Mouse (Mus musculus) limb, embryonic 14.5 days (tissue): ENCODE measurements at regions not wholly inside any gene's neighbourhood (a gene's known extent, or its start where the extent isn't known, plus 50 kb on each side); places are given as distances from the start of the nearest gene placed in this dataset.

ENCODE experiments used
- ATAC-seq: fragments of 200-750 bp; cut with Nextera tagmentation; 2 replicates; pipeline ENCODE4 v1.8.0; 2017; ENCODE audit warnings: low read depth, moderate number of reproducible peaks, moderate TSS enrichment; ENCODE audit not compliant: low FRiP score
- DNase-seq: peaks from one replicate; pipeline ENCODE4 v3.0.0-alpha.2; 2015; ENCODE audit warnings: low spot score
- H3K27ac ChIP-seq: fragments of 300-500 bp; sonication (generic); replicated peaks from 2 replicates; pipeline ENCODE4 v1.5.1; 2014; ENCODE audit warnings: low read depth, mild to moderate bottlenecking, low read length, moderate library complexity, mixed read lengths
- H3K27me3 ChIP-seq: fragments of 300-500 bp; sonication (generic); 2 replicates; pipeline ENCODE4 v1.6.1; 2014; ENCODE audit warnings: low read length, mixed read lengths; ENCODE audit not compliant: control insufficient read depth, insufficient read depth
- H3K36me3 ChIP-seq: fragments of 300-500 bp; sonication (generic); 2 replicates; pipeline ENCODE4 v1.6.1; 2014; ENCODE audit warnings: mild to moderate bottlenecking, low read length, moderate library complexity, mixed read lengths; ENCODE audit not compliant: control insufficient read depth, insufficient read depth
- H3K4me1 ChIP-seq: fragments of 300-500 bp; sonication (generic); 2 replicates; pipeline ENCODE4 v1.6.1; 2014; ENCODE audit warnings: antibody characterized with exemption, low read length, mixed read lengths; ENCODE audit not compliant: control insufficient read depth, insufficient read depth
- H3K4me2 ChIP-seq: fragments of 300-500 bp; sonication (generic); replicated peaks from 2 replicates; pipeline ENCODE4 v1.6.1; 2014; ENCODE audit warnings: low read depth, mild to moderate bottlenecking, low read length, moderate library complexity; ENCODE audit not compliant: severe bottlenecking
- H3K4me3 ChIP-seq: fragments of 300-500 bp; sonication (generic); replicated peaks from 2 replicates; pipeline ENCODE4 v1.5.1; 2014; ENCODE audit warnings: low read length
- H3K9ac ChIP-seq: fragments of 300-500 bp; sonication (generic); 2 replicates; pipeline ENCODE4 v1.6.1; 2014; ENCODE audit warnings: mild to moderate bottlenecking, low read depth, low read length, moderate library complexity; ENCODE audit not compliant: severe bottlenecking
- H3K9me3 ChIP-seq: fragments of 300-500 bp; sonication (generic); 2 replicates; pipeline ENCODE4 v1.6.1; 2016; ENCODE audit warnings: low read length; ENCODE audit not compliant: control insufficient read depth
- POLR2A ChIP-seq: fragments of 200-500 bp; IDR thresholded peaks from 2 replicates; pipeline ENCODE4 v1.8.0; 2012; ENCODE audit warnings: inconsistent platforms, mild to moderate bottlenecking, moderate library complexity, borderline replicate concordance; ENCODE audit not compliant: insufficient read depth, insufficient read length; ENCODE audit errors: extremely low read depth
- WGBS: fragments of 180-500 bp; shearing (Covaris S2); extraction: QIAGEN DNeasy Blood & Tissue Kit; methylation state at CpG from one replicate; pipeline ENCODE4 v1.1.7; 2014; 5-methylcytosine and 5-hydroxymethylcytosine counted together

DNA sequence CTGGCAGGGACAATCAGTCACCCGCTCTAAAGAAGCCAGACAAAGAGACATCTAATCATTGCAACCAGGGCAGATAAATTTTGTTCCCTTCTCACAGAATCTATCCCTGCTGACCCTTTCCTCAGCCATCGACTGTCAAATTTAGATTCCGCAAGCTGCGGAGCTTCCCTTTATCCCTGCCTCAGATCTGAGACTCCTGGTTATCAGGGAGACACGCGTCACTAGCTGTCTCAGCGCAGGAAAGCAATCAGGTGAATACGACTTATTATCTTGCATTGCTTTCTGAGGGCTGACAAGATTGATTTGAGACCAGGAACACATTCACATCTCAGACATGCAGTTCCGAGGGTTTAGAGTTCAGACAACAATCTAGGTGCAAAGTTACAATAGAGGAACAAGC lies 618.3 kb downstream of the Nedd1 start:
- no peak for DNase-seq
- 78% methylated on average over 9 of the region's 9 CpGs for WGBS
- Histone ChIP-seq H3K4me2 (no peak overlapping the region), H3K36me3 (no peaks in the 10 kb centered on the region), H3K9ac (no peak overlapping the region), H3K27ac (no peak overlapping the region), H3K4me3 (no peak overlapping the region), H3K9me3 (no peaks in the 10 kb centered on the region), H3K4me1 (no peaks in the 10 kb centered on the region), H3K27me3 (no peaks in the 10 kb centered on the region)
- no peak for TF ChIP-seq POLR2A
- ATAC-seq = no peak

DNA sequence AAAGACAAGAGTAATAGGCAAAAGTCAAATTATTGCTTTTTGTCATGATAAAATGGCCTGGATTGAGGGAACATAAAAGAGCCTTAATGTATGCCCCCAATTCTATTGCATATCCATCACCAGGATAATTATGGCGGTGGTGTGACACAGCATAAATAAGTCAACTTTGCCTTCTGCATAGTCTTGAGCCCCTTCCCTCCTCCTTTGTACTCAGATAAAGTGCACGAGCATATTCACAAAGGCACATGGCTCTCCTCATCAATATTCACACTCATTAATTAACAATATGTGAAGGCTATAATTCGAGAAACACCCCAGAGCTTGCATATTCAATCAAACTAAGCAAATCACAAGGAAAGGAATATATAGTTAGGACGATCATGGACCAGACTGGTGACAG lies 619.5 kb downstream of the Nedd1 start:
- H3K36me3 ChIP-seq = no peaks in the 10 kb centered on the region
- DNase-seq = no peak
- no peaks in the 10 kb centered on the region for H3K9me3 ChIP-seq
- no peaks in the 10 kb centered on the region for H3K27me3 ChIP-seq
- H3K27ac ChIP-seq = no peak overlapping the region
- WGBS = 77% methylated on average over 4 of the region's 4 CpGs
- no peaks in the 10 kb centered on the region for H3K4me1 ChIP-seq
- TF ChIP-seq POLR2A = no peak
- no peak for ATAC-seq
- no peak overlapping the region for H3K4me2 ChIP-seq
- no peak overlapping the region for H3K9ac ChIP-seq
- no peak overlapping the region for H3K4me3 ChIP-seq

DNA sequence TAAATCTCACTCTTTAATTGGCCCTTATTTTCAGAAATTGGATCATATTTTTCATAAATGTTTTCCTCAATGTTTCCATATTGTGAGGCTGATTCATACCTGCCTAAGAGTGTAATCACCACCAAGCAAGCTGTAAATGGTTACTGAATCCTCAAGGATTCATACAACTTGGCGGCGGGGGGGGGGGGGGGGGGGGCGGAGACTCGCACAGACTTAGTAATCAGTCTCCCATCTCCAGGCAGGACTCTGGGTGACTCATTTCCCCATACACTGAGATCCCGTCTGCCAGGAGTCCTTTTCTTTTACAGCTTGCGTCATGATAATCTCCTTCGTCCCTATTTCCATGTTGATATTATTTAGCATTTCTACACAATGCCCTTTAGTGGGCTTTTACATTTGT lies 624.7 kb downstream of the Nedd1 start:
- H3K4me2 ChIP-seq = no peak overlapping the region
- 30% methylated on average over 7 of the region's 7 CpGs for WGBS
- no peaks in the 10 kb centered on the region for H3K9me3 ChIP-seq
- H3K36me3 ChIP-seq = no peaks in the 10 kb centered on the region
- DNase-seq (no peak), ATAC-seq (no peak)
- no peak overlapping the region for H3K27ac ChIP-seq
- H3K9ac ChIP-seq = no peak overlapping the region
- no peak for TF ChIP-seq POLR2A
- H3K4me3 ChIP-seq = no peak overlapping the region
- no peaks in the 10 kb centered on the region for H3K27me3 ChIP-seq
- no peaks in the 10 kb centered on the region for H3K4me1 ChIP-seq

DNA sequence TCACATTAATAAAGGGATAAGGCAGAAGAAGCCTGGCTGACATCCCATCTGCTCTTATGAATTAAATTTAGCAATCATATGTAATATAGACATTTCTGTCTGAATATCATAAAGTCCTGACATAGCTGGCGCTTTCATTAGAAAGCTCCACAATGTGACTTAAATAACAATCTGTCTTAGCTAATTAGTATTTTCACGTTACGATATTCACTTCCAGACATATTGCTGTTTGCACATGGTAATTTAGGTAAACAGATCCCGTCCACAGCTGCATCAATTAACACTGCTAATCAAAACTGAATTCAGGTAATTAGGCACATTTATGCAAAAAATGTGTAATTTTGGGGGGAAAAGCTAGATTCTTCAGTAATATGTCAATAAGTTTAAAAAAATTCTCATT lies 625.1 kb downstream of the Nedd1 start:
- 74% methylated on average over 4 of the region's 4 CpGs for WGBS
- Histone ChIP-seq H3K9ac (no peak overlapping the region), H3K36me3 (no peaks in the 10 kb centered on the region), H3K4me1 (no peaks in the 10 kb centered on the region), H3K27me3 (no peaks in the 10 kb centered on the region), H3K27ac (no peak overlapping the region), H3K4me2 (no peak overlapping the region), H3K9me3 (no peaks in the 10 kb centered on the region), H3K4me3 (no peak overlapping the region)
- TF ChIP-seq POLR2A = no peak
- ATAC-seq = no peak
- DNase-seq = no peak

DNA sequence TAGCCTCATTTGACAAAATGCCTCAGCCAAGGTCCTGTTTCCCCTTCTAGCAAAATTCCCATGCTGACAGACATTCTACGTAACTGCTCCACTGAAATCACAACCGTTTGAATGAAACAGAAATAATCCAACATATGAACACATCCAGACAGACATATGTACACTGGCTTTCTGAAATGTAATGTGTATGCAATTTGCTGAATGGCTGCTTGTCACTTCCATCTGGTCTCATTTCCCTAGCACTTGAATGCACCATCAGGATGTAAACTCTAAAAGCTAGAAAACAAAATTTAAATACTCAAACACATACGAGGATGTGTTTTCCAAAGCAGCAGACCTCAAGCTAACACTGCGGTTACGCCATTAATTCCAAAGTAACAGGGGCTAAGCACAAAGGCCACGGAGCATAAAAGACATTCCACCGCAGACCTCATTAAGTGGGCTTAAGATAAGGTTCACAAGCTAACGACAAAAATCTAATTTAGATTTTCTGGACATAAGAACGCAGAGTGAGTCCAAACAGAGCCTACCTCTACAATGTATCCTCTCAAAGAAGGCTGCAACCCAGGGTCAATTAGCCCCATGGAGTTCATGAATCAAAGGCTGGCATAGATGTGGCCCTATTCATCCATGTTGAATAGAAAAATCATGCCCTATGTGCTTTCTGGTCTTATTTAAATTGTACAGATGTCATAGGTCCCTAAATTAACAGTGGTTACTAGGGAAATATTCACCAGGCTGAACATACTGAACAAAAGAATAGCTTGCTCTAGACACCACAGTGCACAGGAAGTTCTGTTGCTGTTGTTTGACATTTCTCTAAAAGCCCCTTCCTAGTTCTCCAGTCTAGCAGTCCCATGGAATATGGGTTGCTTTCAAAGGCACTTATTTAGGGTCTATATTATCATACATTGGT lies 630.5 kb downstream of the Nedd1 start:
- Histone ChIP-seq H3K4me3 (no peak overlapping the region), H3K4me2 (no peak overlapping the region), H3K27ac (no peak overlapping the region), H3K4me1 (no peaks in the 10 kb centered on the region), H3K27me3 (no peaks in the 10 kb centered on the region), H3K9me3 (no peaks in the 10 kb centered on the region), H3K9ac (no peak overlapping the region), H3K36me3 (no peaks in the 10 kb centered on the region)
- 45% methylated on average over 9 of the region's 9 CpGs for WGBS
- no peak for DNase-seq
- TF ChIP-seq POLR2A = no peak
- ATAC-seq = no peak
